Mouse (Mus musculus) limb, embryonic 12.5 days (tissue): Measurements from ENCODE around the gene Tmod1. TPM values are rescaled to one million over a fixed set of nuclear protein-coding genes. Genes with fewer than 3 reads are reported as not detected.

Experiments used
- ATAC-seq: fragments of 200-750 bp; cut with Nextera tagmentation; 2 replicates; pipeline ENCODE4 v1.8.0; 2017; ENCODE audit warnings: low read depth, moderate TSS enrichment; ENCODE audit not compliant: insufficient number of reproducible peaks, insufficient read depth, low FRiP score, low TSS enrichment
- H3K27ac ChIP-seq: fragments of 300-500 bp; sonication (generic); 2 replicates; pipeline ENCODE4 v1.5.1; 2016; ENCODE audit warnings: mild to moderate bottlenecking, moderate library complexity
- H3K27me3 ChIP-seq: fragments of 300-500 bp; sonication (generic); 2 replicates; pipeline ENCODE4 v1.6.1; 2016; ENCODE audit warnings: mild to moderate bottlenecking, moderate library complexity
- H3K36me3 ChIP-seq: fragments of 300-500 bp; sonication (generic); 2 replicates; pipeline ENCODE4 v1.6.1; 2016; ENCODE audit warnings: mild to moderate bottlenecking, moderate library complexity
- H3K4me1 ChIP-seq: fragments of 300-500 bp; sonication (generic); replicated peaks from 2 replicates; pipeline ENCODE4 v1.6.1; 2016
- H3K4me2 ChIP-seq: fragments of 300-500 bp; sonication (generic); 2 replicates; pipeline ENCODE4 v1.6.1; 2016; ENCODE audit warnings: mild to moderate bottlenecking, moderate library complexity
- H3K4me3 ChIP-seq: fragments of 300-500 bp; sonication (generic); replicated peaks from 2 replicates; pipeline ENCODE4 v1.5.1; 2016; ENCODE audit warnings: mild to moderate bottlenecking
- H3K9ac ChIP-seq: fragments of 300-500 bp; sonication (generic); replicated peaks from 2 replicates; pipeline ENCODE4 v1.6.1; 2016; ENCODE audit warnings: mild to moderate bottlenecking, moderate library complexity
- H3K9me3 ChIP-seq: fragments of 300-500 bp; sonication (generic); 2 replicates; pipeline ENCODE4 v1.6.1; 2016; ENCODE audit warnings: mild to moderate bottlenecking, moderate library complexity
- WGBS: fragments of 180-500 bp; shearing (Covaris S2); methylation state at CpG from one replicate; pipeline ENCODE4 v1.1.7; 2016; 5-methylcytosine and 5-hydroxymethylcytosine counted together
- polyA plus RNA-seq: library from polyadenylated mRNA; unstranded; fragments of >200 nt; fragmentation: Nextera tagmentation; extraction: Ambion mirVana; gene quantifications from 2 replicates; pipeline ENCODE4 v1.2.1, GENCODE M21; 2016

The Tmod1 gene
- polyA plus RNA-seq, 1 experiment from 2014 or later = 4.8 TPM

GRCm38 (mm10) chr4:46138287-46139222 lies 99.8 kb downstream of the Tmod1 start, which contains the start of the genes Ncbp1 and Tstd2:
Gene Ncbp1, plus strand, starts transcription at chr4:46138613.
Gene Tstd2, minus strand, starts transcription at chr4:46138694.
- peak within 1 kb of the TSS; percentile 98 for H3K27ac ChIP-seq
- peak within 1 kb of the TSS; percentile 85 for H3K9ac ChIP-seq
- H3K36me3 ChIP-seq = peaks cover 20% of the 10 kb centered on the region
- no peaks in the 10 kb centered on the region for H3K27me3 ChIP-seq
- ATAC-seq = peak; percentile 81
- H3K4me1 ChIP-seq = peaks cover 21% of the 10 kb centered on the region
- no peaks in the 10 kb centered on the region for H3K9me3 ChIP-seq
- peak within 1 kb of the TSS; percentile 65 for H3K4me3 ChIP-seq
- WGBS = under 1% methylated on average over 86 of the region's 90 CpGs
- peak within 1 kb of the TSS; percentile 80 for H3K4me2 ChIP-seq

GRCm38 (mm10) chr4:46144323-46144722 lies 105.6 kb downstream of the Tmod1 start:
- H3K27ac ChIP-seq = no peak overlapping the region
- H3K4me2 ChIP-seq = no peak overlapping the region
- H3K36me3 ChIP-seq = peaks cover 33% of the 10 kb centered on the region
- peaks cover 12% of the 10 kb centered on the region for H3K4me1 ChIP-seq
- H3K4me3 ChIP-seq = no peak overlapping the region
- H3K9ac ChIP-seq = no peak overlapping the region
- ATAC-seq = no peak
- H3K9me3 ChIP-seq = no peaks in the 10 kb centered on the region
- 68% methylated on average over 3 of the region's 3 CpGs for WGBS
- no peaks in the 10 kb centered on the region for H3K27me3 ChIP-seq

GRCm38 (mm10) chr4:46146881-46147280 lies 108.1 kb downstream of the Tmod1 start:
- Histone ChIP-seq H3K27ac (no peak overlapping the region), H3K4me3 (no peak overlapping the region), H3K4me1 (no peaks in the 10 kb centered on the region), H3K9me3 (no peaks in the 10 kb centered on the region), H3K9ac (no peak overlapping the region), H3K27me3 (no peaks in the 10 kb centered on the region), H3K36me3 (peaks cover 58% of the 10 kb centered on the region), H3K4me2 (no peak overlapping the region)
- ATAC-seq = no peak
- WGBS = 88% methylated on average over 1 of the region's 1 CpGs

- Histone ChIP-seq H3K4me2 (no peak overlapping the region), H3K27ac (no peak overlapping the region), H3K27me3 (no peaks in the 10 kb centered on the region), H3K4me3 (no peak overlapping the region), H3K9ac (no peak overlapping the region), H3K4me1 (no peaks in the 10 kb centered on the region), H3K36me3 (peaks cover 97% of the 10 kb centered on the region), H3K9me3 (no peaks in the 10 kb centered on the region)
- WGBS = 94% methylated on average over 12 of the region's 12 CpGs
- ATAC-seq = no peak
Observed at GRCm38 (mm10) chr4:46151903-46152544, 113.3 kb downstream of the Tmod1 start.

DNA sequence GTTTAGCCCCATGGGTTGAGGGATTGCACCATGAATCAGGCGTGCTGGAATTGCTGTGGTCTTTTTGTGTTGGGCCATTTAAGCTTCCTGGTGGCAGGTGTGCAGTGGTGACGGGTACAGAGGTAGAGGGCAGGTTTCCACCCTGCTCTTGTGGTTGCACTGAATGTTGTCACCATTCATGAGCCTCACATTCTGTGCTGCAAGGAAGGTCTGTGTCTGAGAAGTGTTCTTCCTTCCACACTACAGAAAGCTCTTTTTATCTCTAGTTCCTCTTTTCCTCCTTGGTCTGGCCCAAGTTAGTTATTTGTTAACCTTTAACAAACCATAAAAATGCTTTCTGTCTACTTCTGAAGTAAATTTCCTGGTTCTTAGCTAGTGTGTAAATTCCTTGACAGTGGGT lies 125.3 kb downstream of the Tmod1 start:
- Histone ChIP-seq H3K27me3 (no peaks in the 10 kb centered on the region), H3K9me3 (no peaks in the 10 kb centered on the region), H3K4me3 (no peak overlapping the region), H3K36me3 (peaks cover 95% of the 10 kb centered on the region), H3K27ac (no peak overlapping the region), H3K4me1 (no peaks in the 10 kb centered on the region), H3K9ac (no peak overlapping the region), H3K4me2 (no peak overlapping the region)
- WGBS = 91% methylated on average over 2 of the region's 2 CpGs
- no peak for ATAC-seq

Other genes starting within 250 kb of the Tmod1 start
- 1.2 and 1.3 TPM in 2 replicates for gene Aldh1b1, start 239.9 kb upstream of the Tmod1 start, polyA plus RNA-seq
- gene Igfbpl1, start 212.0 kb upstream of the Tmod1 start, polyA plus RNA-seq = 0.46 and 0.48 TPM in 2 replicates
- 1.7 and 2.0 TPM in 2 replicates for gene Stra6l, start 190.3 kb upstream of the Tmod1 start, polyA plus RNA-seq
- gene Ccdc180, start 148.6 kb upstream of the Tmod1 start, polyA plus RNA-seq = 0.06 TPM in 1 of 2 replicates, not detected in the other
- gene Tdrd7, start 73.6 kb upstream of the Tmod1 start, polyA plus RNA-seq = 7.2 and 8.7 TPM in 2 replicates
- gene Ncbp1, start 99.7 kb downstream of the Tmod1 start, polyA plus RNA-seq = 102 and 104 TPM in 2 replicates
- gene Tstd2, start 99.8 kb downstream of the Tmod1 start, polyA plus RNA-seq = 55.7 and 66.0 TPM in 2 replicates
- 28.9 and 31.1 TPM in 2 replicates for gene Xpa, start 157.4 kb downstream of the Tmod1 start, polyA plus RNA-seq